Mouse (Mus musculus) midbrain, embryonic 15.5 days (tissue): ENCODE data around the gene Carnmt1. TPM values are rescaled to one million over a fixed set of nuclear protein-coding genes. Genes with fewer than 3 reads are reported as not detected.

Experiments used
- ATAC-seq: fragments of 200-750 bp; cut with Nextera tagmentation; replicated peaks from 2 replicates; pipeline ENCODE4 v1.8.0; 2017; ENCODE audit warnings: moderate TSS enrichment
- H3K27ac ChIP-seq: fragments of 300-500 bp; sonication (generic); 2 replicates; pipeline ENCODE4 v1.5.1; 2015; ENCODE audit warnings: mild to moderate bottlenecking, inconsistent platforms
- H3K27me3 ChIP-seq: fragments of 300-500 bp; sonication (generic); replicated peaks from 2 replicates; pipeline ENCODE4 v1.6.1; 2015; ENCODE audit warnings: inconsistent platforms
- H3K36me3 ChIP-seq: fragments of 300-500 bp; sonication (generic); replicated peaks from 2 replicates; pipeline ENCODE4 v1.6.1; 2015; ENCODE audit warnings: inconsistent platforms
- H3K4me1 ChIP-seq: fragments of 300-500 bp; sonication (generic); 2 replicates; pipeline ENCODE4 v1.6.1; 2015; ENCODE audit warnings: inconsistent platforms
- H3K4me2 ChIP-seq: fragments of 300-500 bp; sonication (generic); 2 replicates; pipeline ENCODE4 v1.6.1; 2015; ENCODE audit warnings: inconsistent platforms, mild to moderate bottlenecking, moderate library complexity
- H3K4me3 ChIP-seq: fragments of 300-500 bp; sonication (generic); 2 replicates; pipeline ENCODE4 v1.5.1; 2015; ENCODE audit warnings: mild to moderate bottlenecking, inconsistent platforms
- H3K9ac ChIP-seq: fragments of 300-500 bp; sonication (generic); 2 replicates; pipeline ENCODE4 v1.6.1; 2015; ENCODE audit warnings: mild to moderate bottlenecking, inconsistent platforms
- H3K9me3 ChIP-seq: fragments of 300-500 bp; sonication (generic); 2 replicates; pipeline ENCODE4 v1.6.1; 2016; ENCODE audit warnings: inconsistent platforms
- WGBS: fragments of 180-500 bp; shearing (Covaris S2); methylation state at CpG from one replicate; pipeline ENCODE4 v1.1.7; 2015; ENCODE audit warnings: mixed read lengths; 5-methylcytosine and 5-hydroxymethylcytosine counted together
- polyA plus RNA-seq: library from polyadenylated mRNA; unstranded; fragments of >200 nt; fragmentation: Nextera tagmentation; extraction: Ambion mirVana; gene quantifications from 2 replicates; pipeline ENCODE4 v1.2.1, GENCODE M21; 2015

Gene Carnmt1
- polyA plus RNA-seq, 1 experiment from 2014 or later, result 11.2 TPM

DNA sequence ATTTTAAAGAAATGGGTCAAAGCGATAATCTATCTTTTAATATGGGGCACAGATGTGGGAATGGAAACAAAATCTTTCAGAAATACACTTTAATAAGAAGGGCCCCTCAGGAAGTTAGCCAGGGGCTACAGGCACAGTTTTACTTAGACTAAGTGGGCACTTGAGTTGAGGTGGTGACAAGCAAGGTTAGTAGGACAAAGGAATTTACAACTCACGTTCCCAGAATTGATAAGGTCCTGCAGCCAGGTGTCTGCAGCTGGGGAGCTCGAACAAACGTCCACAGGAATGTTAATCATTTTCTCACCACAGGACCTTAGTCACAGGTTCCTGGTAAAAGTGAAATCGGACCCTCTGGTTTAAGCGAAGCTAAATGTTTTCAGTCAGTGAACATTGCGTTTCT lies 60.5 kb downstream of the Carnmt1 start:
- Histone ChIP-seq H3K9me3 (no peaks in the 10 kb centered on the region), H3K36me3 (no peaks in the 10 kb centered on the region), H3K4me1 (no peaks in the 10 kb centered on the region), H3K27me3 (no peaks in the 10 kb centered on the region), H3K9ac (no peak overlapping the region), H3K27ac (no peak overlapping the region), H3K4me2 (no peak overlapping the region), H3K4me3 (no peak overlapping the region)
- no peak for ATAC-seq
- WGBS, result 68% methylated on average over 7 of the region's 7 CpGs

DNA sequence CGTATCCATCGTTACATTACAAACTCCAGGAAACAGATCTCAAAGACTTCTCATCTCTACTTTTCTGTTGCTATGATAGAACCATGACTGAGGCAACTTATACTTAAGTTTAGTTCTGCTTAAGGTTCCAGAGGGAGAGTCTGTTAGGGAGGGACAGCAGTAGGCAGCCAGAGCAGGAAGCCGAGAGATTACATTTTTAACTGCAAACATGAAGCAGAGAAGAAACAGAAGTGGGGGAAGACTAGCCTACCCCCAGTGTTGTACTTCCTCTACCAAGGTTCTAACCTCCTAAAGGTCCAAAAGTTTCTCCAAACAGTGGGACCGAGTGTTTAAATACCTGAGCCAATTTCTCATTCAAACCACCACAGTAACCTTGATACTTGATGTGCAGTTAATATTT lies 65.3 kb downstream of the Carnmt1 start:
- Histone ChIP-seq H3K4me1 (no peaks in the 10 kb centered on the region), H3K4me2 (no peak overlapping the region), H3K9ac (no peak overlapping the region), H3K4me3 (no peak overlapping the region), H3K36me3 (no peaks in the 10 kb centered on the region), H3K27me3 (no peaks in the 10 kb centered on the region), H3K27ac (no peak overlapping the region), H3K9me3 (no peaks in the 10 kb centered on the region)
- no peak for ATAC-seq
- 95% methylated on average over 4 of the region's 4 CpGs for WGBS

DNA sequence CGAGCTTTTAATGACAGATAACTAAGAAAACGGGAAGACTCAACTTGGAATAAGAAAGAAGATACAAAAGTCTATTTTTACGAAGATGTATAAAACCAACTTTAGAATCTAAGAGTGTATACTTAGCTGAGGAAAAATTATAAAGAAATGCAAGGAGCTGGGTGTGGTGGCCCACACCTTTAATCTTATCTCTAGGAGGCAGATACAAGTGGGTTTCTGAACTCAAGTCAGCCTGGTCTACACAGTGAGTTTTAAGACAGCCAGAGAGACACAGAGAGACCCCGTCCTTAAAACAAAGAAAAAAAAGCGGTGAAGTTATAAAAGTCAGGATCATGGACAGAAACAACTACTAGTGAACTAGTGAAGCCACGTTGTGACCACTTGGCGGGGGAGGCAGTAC lies 68.6 kb downstream of the Carnmt1 start:
- Histone ChIP-seq H3K9me3 (no peaks in the 10 kb centered on the region), H3K4me1 (no peaks in the 10 kb centered on the region), H3K4me3 (no peak overlapping the region), H3K27me3 (no peaks in the 10 kb centered on the region), H3K9ac (no peak overlapping the region), H3K4me2 (no peak overlapping the region), H3K27ac (no peak overlapping the region), H3K36me3 (no peaks in the 10 kb centered on the region)
- no peak for ATAC-seq
- 93% methylated on average over 7 of the region's 7 CpGs for WGBS

DNA sequence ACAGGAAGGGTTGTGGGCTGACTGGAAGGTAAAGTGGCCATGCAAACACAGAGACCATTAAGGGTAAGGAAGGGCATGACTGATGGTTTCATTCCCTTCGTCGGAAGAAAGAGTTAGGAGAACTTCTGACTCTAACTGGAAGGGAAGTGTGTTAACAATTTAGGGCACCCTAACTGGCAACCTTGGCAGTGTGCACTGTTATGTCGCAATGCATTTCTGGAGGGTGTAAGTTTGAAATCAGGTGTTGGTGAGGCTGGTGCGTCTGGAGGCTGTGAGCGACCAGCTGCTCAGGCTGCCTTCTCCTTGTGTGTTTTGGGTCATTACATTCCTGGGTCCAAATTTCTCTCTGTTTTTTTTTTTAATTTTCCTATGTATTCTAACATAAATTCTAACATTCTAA lies 73.4 kb downstream of the Carnmt1 start:
- no peak overlapping the region for H3K4me2 ChIP-seq
- WGBS, result 84% methylated on average over 5 of the region's 5 CpGs
- ATAC-seq, result no peak
- no peak overlapping the region for H3K4me3 ChIP-seq
- H3K4me1 ChIP-seq, result no peaks in the 10 kb centered on the region
- no peak overlapping the region for H3K9ac ChIP-seq
- H3K27me3 ChIP-seq, result no peaks in the 10 kb centered on the region
- H3K36me3 ChIP-seq, result no peaks in the 10 kb centered on the region
- no peaks in the 10 kb centered on the region for H3K9me3 ChIP-seq
- H3K27ac ChIP-seq, result no peak overlapping the region

DNA sequence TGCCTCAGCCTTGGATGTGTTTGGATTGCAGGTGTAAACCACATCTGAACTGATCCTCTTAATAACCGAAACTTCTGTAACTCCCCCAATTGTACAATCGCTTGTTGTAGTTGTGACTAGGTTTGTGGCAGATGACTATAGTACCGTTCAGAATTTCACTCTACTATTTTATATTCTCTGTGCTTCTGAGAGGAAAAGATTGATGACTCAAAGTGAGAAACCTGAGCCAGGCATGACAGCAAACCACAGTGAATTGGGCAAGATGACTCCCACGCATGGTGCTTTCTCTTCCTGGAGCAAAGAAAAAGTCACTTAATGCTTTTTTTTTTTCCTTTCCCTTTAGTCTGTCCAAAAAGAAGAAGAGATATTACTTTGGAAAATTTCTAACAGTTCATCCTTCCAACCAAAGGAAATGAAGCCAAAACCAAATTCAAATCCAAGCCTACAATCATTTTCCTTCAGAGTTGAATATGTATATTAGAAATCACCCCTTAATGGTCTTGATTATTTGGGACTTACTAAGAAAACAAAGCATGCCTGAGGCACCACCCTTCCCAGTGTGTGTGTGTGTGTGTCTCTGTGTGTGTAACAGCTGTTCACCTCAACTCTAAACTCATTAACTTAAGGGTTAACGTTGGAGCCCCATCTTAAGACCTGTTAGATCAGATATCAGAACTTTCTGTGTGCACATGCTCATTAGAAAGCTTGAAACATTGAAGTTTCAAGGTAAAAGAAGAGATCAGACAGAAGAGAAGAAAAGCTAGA lies 76.2 kb downstream of the Carnmt1 start:
- Histone ChIP-seq H3K4me3 (no peak overlapping the region), H3K36me3 (no peaks in the 10 kb centered on the region), H3K9ac (no peak overlapping the region), H3K27me3 (peaks cover 5% of the 10 kb centered on the region; the same call in 1 of the 2 replicates), H3K4me1 (0 out of 2 replicates have a peak, but pooled peaks cover 4% of the 10 kb centered on the region), H3K9me3 (no peaks in the 10 kb centered on the region), H3K27ac (no peak overlapping the region), H3K4me2 (no peak overlapping the region)
- ATAC-seq, result no peak
- 94% methylated on average over 5 of the region's 5 CpGs for WGBS

DNA sequence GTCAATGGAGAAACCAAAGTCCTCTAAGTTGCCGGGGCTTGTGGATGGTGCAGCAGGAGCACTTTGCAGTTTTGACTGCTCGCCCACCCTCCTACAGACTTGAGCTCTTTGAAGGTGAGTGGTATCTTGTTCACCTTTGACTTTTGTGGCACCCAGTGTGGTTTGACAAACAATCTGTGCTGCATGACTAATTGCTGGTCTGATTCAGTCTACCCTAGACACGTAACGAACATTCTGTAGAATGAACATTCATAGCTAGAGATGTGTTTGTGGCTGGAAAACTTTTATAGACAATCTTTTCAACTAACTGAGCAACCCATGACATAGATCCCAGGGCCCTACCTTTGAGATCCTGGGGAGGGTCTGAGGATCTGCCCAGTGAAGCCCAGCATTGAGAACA lies 76.8 kb downstream of the Carnmt1 start:
- Histone ChIP-seq H3K9me3 (no peaks in the 10 kb centered on the region), H3K4me3 (no peak overlapping the region), H3K4me1 (0 out of 2 replicates have a peak, but pooled peaks cover 4% of the 10 kb centered on the region), H3K27ac (no peak overlapping the region), H3K36me3 (no peaks in the 10 kb centered on the region), H3K4me2 (no peak overlapping the region), H3K27me3 (peaks cover 5% of the 10 kb centered on the region; the same call in 1 of the 2 replicates), H3K9ac (no peak overlapping the region)
- 94% methylated on average over 4 of the region's 4 CpGs for WGBS
- no peak for ATAC-seq

DNA sequence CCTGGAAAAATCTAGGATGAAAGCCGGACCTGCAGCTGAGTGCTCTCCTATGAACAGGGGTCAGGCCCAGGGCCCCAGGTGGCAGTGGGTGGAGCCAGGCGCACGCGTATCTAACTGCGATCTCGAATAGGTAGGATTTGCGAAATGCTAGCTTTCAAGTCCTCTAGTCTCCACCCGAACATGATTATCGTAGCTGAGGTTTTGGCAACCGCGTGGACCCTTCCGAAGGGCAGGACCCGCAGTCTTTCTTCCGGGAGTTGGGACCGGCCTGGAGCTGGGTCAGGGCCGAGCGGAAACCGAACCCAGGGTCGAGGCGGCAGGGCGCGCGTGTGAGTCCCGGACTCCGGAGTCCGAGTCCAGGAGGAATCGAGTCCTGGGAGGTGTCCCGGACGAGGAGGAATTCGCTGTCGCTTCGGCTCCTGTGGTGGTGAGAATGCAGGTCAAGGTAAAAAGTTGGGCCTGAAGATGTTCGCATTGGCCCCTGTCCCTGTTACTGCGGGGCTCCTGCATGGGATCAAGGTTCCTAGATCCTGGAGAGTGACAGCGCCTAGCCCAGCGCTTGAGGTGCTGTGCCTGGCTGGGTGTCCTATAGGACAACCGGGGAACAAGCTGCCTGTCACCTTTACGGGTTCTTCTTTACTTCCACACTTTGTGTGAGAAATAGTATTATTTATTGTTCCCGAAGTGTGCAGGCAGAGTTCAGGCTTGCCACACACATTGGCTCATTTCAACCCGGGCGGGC lies 79.2 kb downstream of the Carnmt1 start, which contains the start of gene Trpm6:
TSS of gene Trpm6 (plus strand) at position 386 of the 742 bp plus-strand sequence.
- 0 out of 2 replicates have a peak within 1 kb of the TSS, but pooled peaks have one; percentile 0 for H3K9ac ChIP-seq
- H3K27me3 ChIP-seq, result peaks cover 5% of the 10 kb centered on the region; the same call in 1 of the 2 replicates
- peak; percentile 54; the same call in 1 of the 2 replicates for ATAC-seq
- no peaks in the 10 kb centered on the region for H3K36me3 ChIP-seq
- H3K27ac ChIP-seq, result no peak within 1 kb of the TSS
- peak within 1 kb of the TSS; percentile 34 for H3K4me3 ChIP-seq
- H3K4me1 ChIP-seq, result 0 out of 2 replicates have a peak, but pooled peaks cover 4% of the 10 kb centered on the region
- WGBS, result 7% methylated on average over 41 of the region's 41 CpGs
- no peaks in the 10 kb centered on the region for H3K9me3 ChIP-seq
- peak within 1 kb of the TSS; percentile 59 for H3K4me2 ChIP-seq

Other genes starting within 250 kb of the Carnmt1 start
- gene Ostf1, start 38.9 kb upstream of the Carnmt1 start, polyA plus RNA-seq, result 37.2 and 42.4 TPM in 2 replicates
- gene Nmrk1, start 38.8 kb upstream of the Carnmt1 start, polyA plus RNA-seq, result 6.6 and 7.2 TPM in 2 replicates
- 45.7 and 50.8 TPM in 2 replicates for gene D030056L22Rik, start 42.4 kb downstream of the Carnmt1 start, polyA plus RNA-seq
- gene Trpm6, start 79.2 kb downstream of the Carnmt1 start, polyA plus RNA-seq, result 0.41 and 0.43 TPM in 2 replicates